Mouse (Mus musculus) stomach, embryonic 14.5 days (tissue): Measurements from ENCODE around the gene Robo1. TPM values are rescaled to one million over a fixed set of nuclear protein-coding genes. Genes with fewer than 3 reads are reported as not detected.

Source experiments
- ATAC-seq: fragments of 200-750 bp; cut with Nextera tagmentation; 2 replicates; pipeline ENCODE4 v1.8.0; 2017; ENCODE audit warnings: low read depth, moderate TSS enrichment; ENCODE audit not compliant: insufficient number of reproducible peaks, insufficient read depth, low FRiP score
- H3K27ac ChIP-seq: fragments of 300-500 bp; sonication (generic); 2 replicates; pipeline ENCODE4 v1.5.1; 2014; ENCODE audit warnings: mild to moderate bottlenecking, low read length, moderate library complexity, mixed read lengths
- H3K27me3 ChIP-seq: fragments of 300-500 bp; sonication (generic); 2 replicates; pipeline ENCODE4 v1.6.1; 2014; ENCODE audit warnings: low read length, control low read depth, mixed read lengths; ENCODE audit not compliant: control insufficient read depth, insufficient read depth
- H3K36me3 ChIP-seq: fragments of 300-500 bp; sonication (generic); 2 replicates; pipeline ENCODE4 v1.6.1; 2014; ENCODE audit warnings: mild to moderate bottlenecking, control low read depth, low read length, moderate library complexity, mixed read lengths; ENCODE audit not compliant: control insufficient read depth, insufficient read depth
- H3K4me1 ChIP-seq: fragments of 300-500 bp; sonication (generic); 2 replicates; pipeline ENCODE4 v1.6.1; 2014; ENCODE audit warnings: low read length, control low read depth, mixed read lengths; ENCODE audit not compliant: control insufficient read depth, insufficient read depth
- H3K4me2 ChIP-seq: fragments of 300-500 bp; sonication (generic); replicated peaks from 2 replicates; pipeline ENCODE4 v1.6.1; 2014; ENCODE audit warnings: low read depth, low read length, control low read depth
- H3K4me3 ChIP-seq: fragments of 300-500 bp; sonication (generic); 2 replicates; pipeline ENCODE4 v1.5.1; 2014; ENCODE audit warnings: low read depth, low read length, control low read depth
- H3K9ac ChIP-seq: fragments of 300-500 bp; sonication (generic); replicated peaks from 2 replicates; pipeline ENCODE4 v1.6.1; 2014; ENCODE audit warnings: low read depth, mild to moderate bottlenecking, control low read depth, low read length, moderate library complexity, mixed read lengths
- H3K9me3 ChIP-seq: fragments of 300-500 bp; sonication (generic); 2 replicates; pipeline ENCODE4 v1.6.1; 2016; ENCODE audit warnings: low read depth, low read length, control low read depth; ENCODE audit not compliant: control insufficient read depth
- WGBS: fragments of 180-500 bp; shearing (Covaris S2); extraction: QIAGEN DNeasy Blood & Tissue Kit; methylation state at CpG from one replicate; pipeline ENCODE4 v1.1.7; 2014; 5-methylcytosine and 5-hydroxymethylcytosine counted together
- polyA plus RNA-seq: library from polyadenylated mRNA; unstranded; fragments of >200 nt; fragmentation: Nextera tagmentation; extraction: Ambion mirVana; gene quantifications from 2 replicates; pipeline ENCODE4 v1.2.1, GENCODE M21; 2014

Robo1 gene
- polyA plus RNA-seq, 1 experiment from 2014 or later = 37.5 TPM

DNA sequence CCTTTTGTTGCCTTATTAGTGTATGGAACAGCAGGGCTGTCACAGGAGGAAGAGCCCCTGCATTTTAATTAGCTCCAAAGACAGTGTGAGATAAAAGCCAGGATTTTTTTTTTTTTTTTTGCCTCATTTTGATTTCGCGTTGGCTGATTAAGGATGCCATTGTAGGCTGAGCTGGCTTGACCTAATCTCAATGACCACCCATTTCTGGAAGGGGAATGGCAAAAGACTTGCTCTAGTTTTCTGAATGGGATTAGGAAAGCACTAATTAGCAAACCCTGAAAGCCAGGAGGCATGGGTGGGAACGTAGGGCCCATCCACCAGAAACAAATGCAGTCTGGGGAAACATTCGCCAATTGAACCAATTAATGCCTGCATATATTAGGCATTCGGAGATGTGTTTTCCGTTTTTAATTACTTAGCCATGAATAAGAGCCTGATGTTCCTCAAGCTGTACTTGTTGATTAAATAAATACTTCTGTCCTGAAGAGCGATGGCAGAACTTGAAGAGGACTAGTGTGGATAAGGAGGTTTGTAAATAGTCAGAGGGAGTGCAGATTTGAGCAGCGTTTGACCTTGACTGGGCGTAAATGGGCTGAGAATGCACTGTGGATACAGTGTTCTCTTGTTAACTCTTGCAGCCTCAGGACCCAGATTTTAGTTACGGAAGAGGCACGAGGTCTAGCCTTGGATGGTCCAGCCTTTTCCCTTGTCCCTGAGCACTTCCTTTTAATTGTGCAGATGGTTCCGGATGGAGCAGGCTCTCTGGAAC lies 391.3 kb downstream of the Robo1 start:
- Histone ChIP-seq H3K4me1 (0 out of 2 replicates have a peak, but pooled peaks cover 3% of the 10 kb centered on the region), H3K36me3 (no peaks in the 10 kb centered on the region), H3K9me3 (no peaks in the 10 kb centered on the region), H3K27ac (no peak overlapping the region), H3K9ac (no peak overlapping the region), H3K4me3 (no peak overlapping the region), H3K4me2 (no peak overlapping the region), H3K27me3 (no peaks in the 10 kb centered on the region)
- ATAC-seq = no peak
- WGBS = 59% methylated on average over 12 of the region's 12 CpGs

DNA sequence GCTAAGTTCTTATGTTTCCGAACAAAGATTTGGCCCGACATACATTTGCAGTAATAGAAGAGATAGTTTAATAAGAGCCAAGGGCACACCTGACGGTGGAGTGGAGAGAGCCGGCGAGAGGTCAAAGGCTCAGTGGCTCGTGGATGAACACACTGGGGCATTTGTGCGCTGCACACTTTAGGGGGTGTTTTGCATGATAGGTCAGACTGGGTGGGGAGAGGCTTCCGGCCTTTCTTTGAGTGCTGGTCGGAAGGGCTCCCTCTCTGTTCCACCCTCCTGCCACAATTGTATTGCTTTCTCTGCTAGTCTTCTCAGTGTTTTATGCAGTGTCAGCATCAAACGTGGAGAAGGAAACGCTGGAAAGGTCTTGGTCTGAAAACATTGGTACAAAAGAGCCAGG lies 392.2 kb downstream of the Robo1 start:
- Histone ChIP-seq H3K4me1 (0 out of 2 replicates have a peak, but pooled peaks cover 3% of the 10 kb centered on the region), H3K9ac (no peak overlapping the region), H3K9me3 (no peaks in the 10 kb centered on the region), H3K27ac (no peak overlapping the region), H3K27me3 (no peaks in the 10 kb centered on the region), H3K4me2 (no peak overlapping the region), H3K36me3 (no peaks in the 10 kb centered on the region), H3K4me3 (no peak overlapping the region)
- 88% methylated on average over 11 of the region's 11 CpGs for WGBS
- ATAC-seq = no peak

DNA sequence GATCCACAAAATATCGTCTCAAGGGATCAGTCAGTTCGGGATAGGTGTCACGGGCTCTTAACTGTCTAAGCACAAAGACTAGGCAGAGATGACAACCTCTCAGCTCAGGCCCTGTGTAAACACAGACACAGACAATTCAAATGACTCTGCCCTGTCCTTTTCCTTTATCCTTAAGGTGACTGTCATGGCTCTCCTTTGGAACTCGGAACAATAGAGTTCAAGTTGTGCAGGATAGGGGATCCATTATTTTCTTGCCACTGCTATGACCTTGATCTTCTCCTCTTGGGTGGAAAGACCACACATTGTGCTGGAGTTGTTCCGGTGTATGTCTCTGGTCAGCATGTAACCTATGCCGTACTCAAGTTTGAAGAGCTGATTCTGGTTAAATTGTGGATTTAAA lies 395.4 kb downstream of the Robo1 start:
- ATAC-seq = no peak
- H3K9ac ChIP-seq = no peak overlapping the region
- H3K27me3 ChIP-seq = no peaks in the 10 kb centered on the region
- no peak overlapping the region for H3K27ac ChIP-seq
- H3K4me1 ChIP-seq = 0 out of 2 replicates have a peak, but pooled peaks cover 3% of the 10 kb centered on the region
- no peaks in the 10 kb centered on the region for H3K9me3 ChIP-seq
- H3K4me3 ChIP-seq = no peak overlapping the region
- H3K4me2 ChIP-seq = no peak overlapping the region
- WGBS = 77% methylated on average over 6 of the region's 6 CpGs
- no peaks in the 10 kb centered on the region for H3K36me3 ChIP-seq

DNA sequence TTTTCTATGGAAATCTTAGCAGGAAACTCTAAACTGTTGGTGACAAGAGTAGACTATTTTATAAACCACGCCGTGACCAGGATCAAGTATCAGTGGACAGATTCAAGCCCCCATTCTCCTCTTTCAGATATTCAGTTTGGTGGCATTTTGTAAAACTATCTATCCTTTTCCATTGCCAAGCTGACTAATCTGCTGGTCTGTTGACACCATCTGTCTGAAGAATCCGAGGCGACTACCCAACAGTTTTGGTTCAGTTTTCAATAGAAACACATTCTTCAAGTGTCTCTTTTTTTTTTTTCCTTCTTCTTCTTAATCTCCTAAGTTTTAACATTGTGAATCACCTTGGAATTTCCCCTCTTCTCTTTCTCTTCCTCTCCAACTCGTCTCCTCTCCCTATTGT lies 397.7 kb downstream of the Robo1 start:
- no peaks in the 10 kb centered on the region for H3K36me3 ChIP-seq
- 66% methylated on average over 5 of the region's 5 CpGs for WGBS
- H3K9ac ChIP-seq = no peak overlapping the region
- no peaks in the 10 kb centered on the region for H3K4me1 ChIP-seq
- no peak for ATAC-seq
- H3K27ac ChIP-seq = no peak overlapping the region
- no peak overlapping the region for H3K4me3 ChIP-seq
- H3K9me3 ChIP-seq = no peaks in the 10 kb centered on the region
- no peak overlapping the region for H3K4me2 ChIP-seq
- no peaks in the 10 kb centered on the region for H3K27me3 ChIP-seq

DNA sequence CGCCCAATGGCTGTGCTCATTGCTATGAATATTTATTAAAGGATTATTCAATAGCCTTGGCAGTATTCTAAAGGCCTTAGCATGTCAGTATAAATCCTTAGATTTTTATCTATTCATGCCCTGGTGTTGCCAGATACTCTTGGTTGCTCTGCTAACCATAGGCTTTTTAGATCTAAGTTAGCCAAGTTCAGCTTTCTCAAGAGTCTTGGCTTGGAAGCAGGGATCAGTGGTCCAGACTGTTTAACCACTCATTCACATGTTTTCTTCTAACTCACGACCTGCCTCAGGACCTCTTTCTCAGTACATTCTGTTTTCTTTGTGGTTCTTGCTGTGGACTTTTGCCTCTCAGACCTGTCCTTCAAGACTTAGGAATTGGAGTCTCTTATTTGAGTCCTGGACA lies 400.4 kb downstream of the Robo1 start:
- Histone ChIP-seq H3K36me3 (no peaks in the 10 kb centered on the region), H3K9me3 (no peaks in the 10 kb centered on the region), H3K27me3 (no peaks in the 10 kb centered on the region), H3K9ac (no peak overlapping the region), H3K4me2 (no peak overlapping the region), H3K27ac (no peak overlapping the region), H3K4me3 (no peak overlapping the region), H3K4me1 (no peaks in the 10 kb centered on the region; the same call in 1 of the 2 replicates)
- WGBS = 75% methylated on average over 2 of the region's 2 CpGs
- no peak for ATAC-seq

DNA sequence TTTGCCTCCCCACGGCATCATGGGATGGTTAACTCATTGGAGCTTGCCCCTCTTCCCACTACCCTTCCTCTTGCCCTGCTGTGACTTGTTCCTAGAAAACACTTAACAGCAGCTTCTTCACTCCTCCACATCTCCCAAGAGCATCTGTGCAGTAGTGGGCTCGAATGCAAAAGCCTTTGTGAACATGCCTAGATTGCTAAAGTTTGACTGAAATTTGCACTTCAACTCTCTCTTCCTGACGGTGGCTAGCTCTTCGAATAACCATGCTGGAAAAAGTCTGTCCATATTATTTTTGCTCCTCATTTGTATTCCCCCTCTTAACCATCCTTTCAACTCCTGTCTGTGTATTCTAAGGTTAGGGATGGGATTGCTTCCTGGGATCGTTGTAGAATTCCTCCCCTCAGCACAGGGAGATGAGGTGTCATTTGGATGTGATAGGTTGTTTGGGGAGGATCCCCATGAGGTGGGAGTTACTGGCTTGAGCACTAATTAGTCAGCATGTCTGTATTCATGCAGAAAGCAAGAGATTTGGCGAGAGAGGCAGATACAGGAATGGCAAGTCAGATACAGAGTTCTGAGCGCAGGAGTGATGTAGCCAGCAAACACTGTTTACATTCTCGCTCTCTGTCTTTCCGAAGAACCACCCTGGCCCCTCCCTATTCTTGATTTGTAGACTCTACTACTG lies 409.2 kb downstream of the Robo1 start:
- WGBS = 47% methylated on average over 9 of the region's 9 CpGs
- no peak overlapping the region for H3K4me2 ChIP-seq
- no peak; the same call in 1 of the 2 replicates for ATAC-seq
- no peaks in the 10 kb centered on the region for H3K9me3 ChIP-seq
- H3K27me3 ChIP-seq = no peaks in the 10 kb centered on the region
- H3K36me3 ChIP-seq = no peaks in the 10 kb centered on the region
- no peak overlapping the region for H3K9ac ChIP-seq
- no peak overlapping the region for H3K4me3 ChIP-seq
- H3K4me1 ChIP-seq = peaks cover 8% of the 10 kb centered on the region; the same call in 1 of the 2 replicates
- no peak overlapping the region for H3K27ac ChIP-seq

DNA sequence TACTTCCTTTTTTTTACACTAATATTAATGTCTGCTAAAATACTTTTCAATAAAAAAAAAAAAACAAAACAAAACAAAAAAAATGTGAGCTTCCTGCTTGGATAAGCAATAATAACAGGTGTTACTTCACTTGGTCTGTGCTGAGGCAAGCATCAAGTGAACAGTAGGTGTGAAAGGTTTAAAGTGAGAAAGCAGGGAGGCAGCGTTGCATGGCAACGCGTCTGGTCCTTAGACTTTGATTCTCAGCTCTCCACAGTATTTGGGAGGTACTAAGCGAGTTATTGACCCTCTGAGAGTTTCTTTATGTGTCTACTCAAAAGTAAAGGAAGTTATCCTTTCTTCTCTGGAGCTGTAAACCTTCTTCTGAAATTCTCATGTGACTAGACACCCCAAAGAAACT lies 411.0 kb downstream of the Robo1 start:
- H3K4me2 ChIP-seq = no peak overlapping the region
- no peak overlapping the region for H3K27ac ChIP-seq
- H3K4me1 ChIP-seq = peaks cover 8% of the 10 kb centered on the region; the same call in 1 of the 2 replicates
- H3K9ac ChIP-seq = no peak overlapping the region
- H3K36me3 ChIP-seq = no peaks in the 10 kb centered on the region
- H3K4me3 ChIP-seq = no peak overlapping the region
- no peaks in the 10 kb centered on the region for H3K27me3 ChIP-seq
- no peaks in the 10 kb centered on the region for H3K9me3 ChIP-seq
- ATAC-seq = no peak
- WGBS = 90% methylated on average over 4 of the region's 4 CpGs

DNA sequence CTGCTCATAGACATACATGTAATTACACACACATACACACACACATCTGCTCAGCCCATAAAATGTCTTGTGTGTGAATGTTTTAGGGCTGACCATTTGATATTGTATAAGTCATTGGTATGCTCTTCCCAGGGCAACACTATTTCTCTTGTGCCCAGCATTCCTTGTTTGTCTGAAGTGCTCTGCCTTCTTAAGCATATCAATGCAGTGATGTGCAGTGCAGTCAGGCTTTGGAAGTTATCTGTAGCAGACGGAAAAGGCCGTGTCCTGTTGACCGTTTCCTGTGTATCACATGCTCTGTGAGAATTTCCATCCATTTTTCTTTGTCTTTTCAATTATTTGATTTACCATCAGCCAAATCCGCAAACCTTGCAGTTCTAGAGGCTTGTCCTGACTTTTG lies 412.9 kb downstream of the Robo1 start:
- no peak for ATAC-seq
- H3K4me3 ChIP-seq = no peak overlapping the region

More for the DNA sequence above, 412.9 kb downstream of the Robo1 start:
- Histone ChIP-seq H3K27ac (no peak overlapping the region), H3K27me3 (no peaks in the 10 kb centered on the region), H3K4me2 (no peak overlapping the region), H3K36me3 (no peaks in the 10 kb centered on the region), H3K9me3 (no peaks in the 10 kb centered on the region), H3K9ac (no peak overlapping the region), H3K4me1 (peaks cover 8% of the 10 kb centered on the region; the same call in 1 of the 2 replicates)
- 71% methylated on average over 4 of the region's 4 CpGs for WGBS
